Mouse (Mus musculus) spleen, adult 2 months (tissue): ENCODE measurements around the gene Zfp362.

Source experiments
- CTCF ChIP-seq: fragments of 200-500 bp; IDR thresholded peaks from 2 replicates; pipeline ENCODE4 v1.5.1; 2011; ENCODE audit warnings: mild to moderate bottlenecking, inconsistent platforms; ENCODE audit not compliant: insufficient read depth, insufficient read length, insufficient replicate concordance; ENCODE audit errors: extremely low read depth
- POLR2A ChIP-seq: fragments of 200-500 bp; IDR thresholded peaks from 2 replicates; pipeline ENCODE4 v1.6.1; 2011; ENCODE audit warnings: low read depth, low read length, inconsistent platforms

GRCm38 (mm10) chr4:128748309-128748708, 57.5 kb downstream of the Zfp362 start:
- TF ChIP-seq CTCF (no peak), POLR2A (no peak)
